Mouse (Mus musculus): ENCODE results near the gene Nprl2. TPM values are rescaled to one million over a fixed set of nuclear protein-coding genes. Genes with fewer than 3 reads are reported as not detected.
A peak's percentile ranks its signal among the peaks of the same experiment; 100 is the strongest.
"Not testable (repeated sequence)": the region's sequence is repeated elsewhere in the genome, so short reads cannot be mapped to it uniquely, and the experiment has no call there.

Nprl2 gene
- total RNA-seq, 2 experiments from 2014 or later: 34.1 to 37.8 TPM

- intact Hi-C loops (cut with DNase I): no loop called here
- DNase-seq (ENCODE audit: extremely low spot score in 1 of 2, low spot score in 2 of 2): peak; percentile 76 to 91
Observed at GRCm38 (mm10) chr9:107568331-107569261, 26.6 kb downstream of the Nprl2 start.

GRCm38 (mm10) chr9:107569270-107569669 is 27.2 kb downstream of the Nprl2 start:
- no peak for DNase-seq (ENCODE audit: extremely low spot score in 1 of 2, low spot score in 2 of 2)
- intact Hi-C loops (cut with DNase I): no loop called here

GRCm38 (mm10) chr9:107570016-107570415 is 28.0 kb downstream of the Nprl2 start:
- DNase-seq (ENCODE audit: extremely low spot score in 1 of 2, low spot score in 2 of 2): no peak
- intact Hi-C loops (cut with DNase I): no loop called here

- intact Hi-C loops (cut with DNase I): no loop called here
Observed at GRCm38 (mm10) chr9:107570845-107571244, 28.8 kb downstream of the Nprl2 start.

GRCm38 (mm10) chr9:107571534-107572326 is 29.7 kb downstream of the Nprl2 start:
- no peak for DNase-seq (ENCODE audit: extremely low spot score in 1 of 2, low spot score in 2 of 2)
- intact Hi-C loops (cut with DNase I): no loop called here

More at GRCm38 (mm10) chr9:107570845-107571244, 28.8 kb downstream of the Nprl2 start:
- DNase-seq (ENCODE audit: extremely low spot score in 1 of 2, low spot score in 2 of 2): no peak

GRCm38 (mm10) chr9:107572327-107572662 is 30.3 kb downstream of the Nprl2 start:
- no peak for DNase-seq (ENCODE audit: extremely low spot score in 1 of 2, low spot score in 2 of 2)

GRCm38 (mm10) chr9:107573774-107574173 is 31.7 kb downstream of the Nprl2 start:
- DNase-seq (ENCODE audit: extremely low spot score in 1 of 2, low spot score in 2 of 2); intact Hi-C loops (cut with DNase I): not testable (repeated sequence)

More at GRCm38 (mm10) chr9:107572327-107572662, 30.3 kb downstream of the Nprl2 start:
- intact Hi-C loops (cut with DNase I): no loop called here

GRCm38 (mm10) chr9:107575579-107576356 is 33.7 kb downstream of the Nprl2 start:
- intact Hi-C loops (cut with DNase I): no loop called here
- DNase-seq (ENCODE audit: extremely low spot score in 1 of 2, low spot score in 2 of 2): no peak

GRCm38 (mm10) chr9:107576357-107577107 is 34.5 kb downstream of the Nprl2 start, which contains the start of gene Hyal1:
Gene Hyal1, plus strand, starts transcription at chr9:107576927.
- DNase-seq (ENCODE audit: extremely low spot score in 1 of 2, low spot score in 2 of 2): peak in 1 of 2 experiments; percentile 90
- intact Hi-C loops (cut with DNase I): no loop called here

- no peak for DNase-seq (ENCODE audit: extremely low spot score in 1 of 2, low spot score in 2 of 2)
- intact Hi-C loops (cut with DNase I): no loop called here
Observed at GRCm38 (mm10) chr9:107577871-107578270, 35.8 kb downstream of the Nprl2 start.

- intact Hi-C loops (cut with DNase I): no loop called here
- DNase-seq (ENCODE audit: extremely low spot score in 1 of 2, low spot score in 2 of 2): no peak
Observed at GRCm38 (mm10) chr9:107578587-107578986, 36.6 kb downstream of the Nprl2 start, which contains the start of gene Naa80. Gene Naa80, plus strand, starts transcription at chr9:107578887.

- DNase-seq (ENCODE audit: extremely low spot score in 1 of 2, low spot score in 2 of 2): no peak
- intact Hi-C loops (cut with DNase I): no loop called here
Observed at GRCm38 (mm10) chr9:107579023-107579900, 37.2 kb downstream of the Nprl2 start.

GRCm38 (mm10) chr9:107580501-107581317 is 38.7 kb downstream of the Nprl2 start, which contains the start of gene Hyal3:
Gene Hyal3, plus strand, starts transcription at chr9:107580818.
- intact Hi-C loops (cut with DNase I): no loop called here
- peak; percentile 87 to 94 for DNase-seq (ENCODE audit: extremely low spot score in 1 of 2, low spot score in 2 of 2)

GRCm38 (mm10) chr9:107581584-107581983 is 39.6 kb downstream of the Nprl2 start:
- DNase-seq (ENCODE audit: extremely low spot score in 1 of 2, low spot score in 2 of 2): no peak
- intact Hi-C loops (cut with DNase I): no loop called here

GRCm38 (mm10) chr9:107582509-107583062 is 40.6 kb downstream of the Nprl2 start:
- DNase-seq (ENCODE audit: extremely low spot score in 1 of 2, low spot score in 2 of 2): no peak
- intact Hi-C loops (cut with DNase I): no loop called here

GRCm38 (mm10) chr9:107583174-107583573 is 41.1 kb downstream of the Nprl2 start:
- DNase-seq (ENCODE audit: extremely low spot score in 1 of 2, low spot score in 2 of 2): no peak
- intact Hi-C loops (cut with DNase I): no loop called here
